Mouse (Mus musculus) frontal cortex, adult (tissue): ENCODE measurements at regions not wholly inside any gene's neighbourhood (a gene's known extent, or its start where the extent isn't known, plus 50 kb on each side); places are given as distances from the start of the nearest gene placed in this dataset.
A peak's percentile ranks its signal among the peaks of the same experiment; 100 is the strongest.

Experiments
- ATAC-seq: cut with Nextera tagmentation; 2 replicates; pipeline ENCODE4 v1.9.2; 2017; ENCODE audit warnings: mild to moderate bottlenecking, moderate library complexity, mixed read lengths; ENCODE audit not compliant: low TSS enrichment

DNA sequence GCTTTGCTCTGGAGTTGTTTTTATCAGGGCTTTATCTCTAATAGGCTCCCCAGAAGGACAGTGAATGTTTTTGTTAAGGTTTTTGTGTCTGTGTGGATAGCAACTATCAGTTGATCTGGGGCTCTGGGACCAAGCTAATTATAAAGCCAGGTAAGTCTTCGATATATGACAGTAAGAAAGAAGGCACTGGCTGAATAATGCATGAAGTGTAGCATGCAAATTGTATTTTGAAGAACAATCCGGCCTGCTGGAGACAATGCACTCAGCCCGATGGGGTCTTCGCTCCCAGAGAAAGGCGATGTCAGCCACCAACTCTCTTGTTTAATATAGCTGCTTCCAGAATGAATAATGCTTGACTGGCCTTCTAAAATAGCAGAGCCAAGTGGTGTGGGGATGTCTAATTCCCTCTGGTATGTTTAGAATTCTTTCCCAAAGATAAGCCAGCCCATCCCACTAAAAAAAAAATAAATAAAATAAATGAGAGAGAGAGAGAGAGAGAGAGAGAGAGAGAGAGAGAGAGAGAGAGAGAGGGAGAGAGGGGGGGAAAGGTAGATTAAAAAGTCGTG, 68.6 kb downstream of the Dad1 start:
- ATAC-seq: no peak

DNA sequence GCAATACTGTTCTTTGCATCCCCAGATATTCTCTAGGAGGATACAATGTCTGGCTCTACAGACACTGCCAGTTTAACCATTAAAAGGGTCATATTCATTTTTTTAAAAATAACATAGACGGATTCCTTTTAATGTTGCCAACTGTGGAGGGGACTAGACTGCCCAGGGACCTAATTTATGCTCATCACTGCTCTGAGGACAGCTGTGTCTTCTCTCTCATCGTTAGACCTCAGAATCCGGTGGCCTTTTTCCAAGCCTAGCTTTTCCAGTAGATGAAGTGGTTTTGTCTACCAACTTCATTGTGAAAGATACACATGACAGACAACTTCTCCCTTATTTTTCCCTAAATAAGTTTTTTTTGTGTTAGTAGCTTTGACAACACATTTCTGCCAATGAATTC, 70.0 kb downstream of the Dad1 start:
- no peak for ATAC-seq

DNA sequence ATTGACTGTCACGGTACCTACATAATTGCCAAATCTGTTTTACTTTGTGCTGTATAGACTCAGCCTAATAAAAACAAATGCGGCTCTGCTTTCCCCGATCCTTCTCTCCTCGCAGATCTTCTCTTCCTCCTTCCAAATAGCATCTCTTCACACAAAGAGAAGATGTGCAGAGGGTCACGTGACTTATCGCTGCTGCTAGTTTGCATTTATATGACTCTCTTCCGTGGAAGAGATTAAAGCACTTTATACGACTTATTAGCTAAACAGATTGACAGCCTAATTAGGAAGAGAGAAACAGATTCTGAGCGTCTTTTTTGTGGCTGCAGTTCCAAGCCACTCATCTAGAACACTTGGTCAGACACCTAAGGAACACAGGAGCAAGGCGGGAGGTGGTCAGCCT, 71.1 kb downstream of the Dad1 start:
- ATAC-seq: no peak

DNA sequence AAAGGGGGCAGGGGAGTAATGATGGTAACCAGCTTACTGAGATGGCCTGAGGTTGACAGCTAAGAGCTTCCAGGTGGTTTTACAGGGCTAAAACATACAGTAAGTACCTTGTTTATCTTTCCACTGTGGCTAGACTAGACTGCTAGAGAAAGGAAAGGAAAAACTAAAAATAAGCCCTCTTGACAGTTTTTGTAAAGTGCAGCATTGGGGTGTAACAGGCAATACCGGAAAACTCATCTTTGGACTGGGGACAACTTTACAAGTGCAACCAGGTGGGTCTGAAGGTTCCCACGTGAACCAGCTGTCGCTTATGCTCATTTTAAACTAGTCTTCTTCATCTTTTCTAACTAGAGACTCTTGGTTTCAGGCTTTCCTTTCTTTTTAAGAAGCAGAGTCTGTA, 72.6 kb downstream of the Dad1 start:
- ATAC-seq: no peak

DNA sequence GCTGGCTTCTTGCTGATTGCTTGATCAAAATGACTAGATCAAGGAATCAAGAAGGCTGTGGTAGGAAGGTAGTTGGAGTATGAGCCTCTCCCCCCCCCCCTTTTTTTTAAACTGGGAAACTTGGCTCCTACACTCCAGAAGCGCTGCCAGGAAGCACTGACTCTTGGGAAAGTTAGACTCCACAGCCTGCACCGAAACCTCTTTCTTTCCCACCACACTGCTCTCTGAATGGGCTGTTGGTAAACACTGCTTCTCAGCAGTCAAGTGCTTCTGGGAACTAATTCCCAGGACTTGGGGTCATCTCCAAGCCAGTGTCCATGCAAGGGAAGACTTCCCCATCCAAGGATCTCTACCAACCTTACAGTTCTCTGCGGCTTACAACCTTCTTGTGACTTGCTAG, 73.2 kb downstream of the Dad1 start:
- no peak; the same call in 1 of the 2 replicates for ATAC-seq

DNA sequence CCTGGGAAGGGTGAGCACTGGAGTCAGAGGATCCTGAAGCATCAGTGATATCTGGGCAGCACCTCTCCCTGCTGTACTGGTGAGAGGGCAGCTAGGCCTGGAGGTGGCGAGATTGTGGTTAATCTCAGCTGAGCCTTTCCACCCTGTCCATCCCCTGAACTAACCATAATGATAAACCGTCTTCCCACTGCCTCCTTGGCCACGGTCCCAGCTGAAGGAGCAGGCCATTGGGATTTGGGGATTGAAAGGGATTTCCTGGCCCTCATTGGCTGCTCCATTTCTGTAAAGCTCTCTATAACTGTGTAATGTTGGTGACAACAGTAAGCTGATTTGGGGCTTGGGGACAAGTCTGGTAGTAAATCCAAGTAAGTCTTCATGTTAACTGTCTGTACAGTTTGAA, 73.6 kb downstream of the Dad1 start:
- ATAC-seq: no peak

DNA sequence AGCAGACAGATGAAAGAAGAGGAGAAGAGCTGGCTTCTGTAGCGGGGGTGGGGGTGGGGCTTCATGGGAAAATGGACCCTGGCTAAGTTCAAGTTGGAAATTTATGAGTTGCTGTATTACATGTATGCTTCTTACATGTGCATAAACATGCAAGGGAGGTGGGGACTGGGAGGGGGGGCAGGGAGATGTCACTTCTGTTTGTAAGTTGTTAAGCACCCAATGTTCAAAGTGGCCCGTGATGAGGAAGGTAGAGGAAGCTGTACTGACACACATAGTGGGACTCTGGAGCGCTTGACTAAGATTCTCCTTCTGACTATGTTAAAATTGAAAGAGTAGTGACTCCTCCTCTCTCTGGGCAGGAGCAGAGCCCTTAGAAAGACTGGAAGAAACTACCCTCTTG, 75.0 kb downstream of the Dad1 start:
- no peak for ATAC-seq

DNA sequence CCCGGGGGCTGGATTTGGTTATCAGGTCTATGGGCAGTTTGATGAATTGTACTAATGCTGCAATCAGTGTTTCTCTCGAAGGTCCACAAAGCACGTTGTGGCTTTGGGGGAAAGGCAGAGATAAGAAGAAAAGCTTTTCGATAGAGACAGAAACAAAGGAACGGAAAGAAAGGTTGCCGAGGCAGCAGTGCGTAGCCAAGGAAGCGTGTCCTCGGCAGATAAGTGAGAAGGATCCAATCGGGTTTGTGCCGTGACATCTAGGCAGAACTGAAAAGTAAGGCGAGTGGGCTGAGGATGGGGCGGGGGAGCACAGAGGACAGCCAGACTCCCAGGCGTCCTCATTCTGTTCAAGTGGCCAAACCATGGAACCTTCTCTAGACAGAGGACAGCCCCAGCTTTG, 77.4 kb downstream of the Dad1 start:
- no peak for ATAC-seq

DNA sequence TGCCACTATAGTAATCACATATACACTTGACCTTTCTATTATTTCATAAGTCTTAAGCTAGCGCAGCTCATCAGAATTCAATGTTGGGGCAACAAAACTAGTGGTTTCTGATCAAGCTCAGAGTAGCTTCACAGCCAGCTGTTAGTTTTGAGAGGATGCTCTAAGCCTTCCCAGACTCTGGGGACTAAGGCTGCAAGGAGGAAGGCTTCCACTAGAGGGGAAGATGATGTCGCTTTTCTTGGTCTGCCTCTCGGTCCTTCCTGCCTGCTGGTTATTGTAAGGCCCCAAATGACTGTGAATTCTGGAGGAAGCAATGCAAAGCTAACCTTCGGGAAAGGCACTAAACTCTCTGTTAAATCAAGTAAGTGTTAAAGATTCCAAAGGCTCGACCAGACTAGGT, 78.4 kb downstream of the Dad1 start:
- ATAC-seq: no peak

DNA sequence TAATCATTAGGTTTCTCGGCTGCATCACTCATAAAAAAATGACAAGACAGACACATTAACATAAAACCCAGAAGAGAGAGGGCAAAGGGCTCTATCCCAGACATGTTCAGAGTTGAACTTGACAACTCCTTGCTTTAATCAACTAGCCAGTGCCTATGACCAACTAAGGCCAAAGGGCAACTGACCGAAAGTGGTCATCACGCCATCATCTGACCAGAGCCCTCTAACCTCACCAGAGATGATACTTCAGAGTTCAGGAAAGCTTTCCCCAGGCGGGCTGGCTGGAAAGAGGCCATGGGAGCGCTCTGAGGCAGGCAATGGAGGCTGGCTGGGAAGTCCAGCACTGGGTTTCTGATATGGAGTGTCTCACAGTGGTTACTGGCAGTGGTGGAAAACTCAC, 80.6 kb downstream of the Dad1 start:
- no peak for ATAC-seq

DNA sequence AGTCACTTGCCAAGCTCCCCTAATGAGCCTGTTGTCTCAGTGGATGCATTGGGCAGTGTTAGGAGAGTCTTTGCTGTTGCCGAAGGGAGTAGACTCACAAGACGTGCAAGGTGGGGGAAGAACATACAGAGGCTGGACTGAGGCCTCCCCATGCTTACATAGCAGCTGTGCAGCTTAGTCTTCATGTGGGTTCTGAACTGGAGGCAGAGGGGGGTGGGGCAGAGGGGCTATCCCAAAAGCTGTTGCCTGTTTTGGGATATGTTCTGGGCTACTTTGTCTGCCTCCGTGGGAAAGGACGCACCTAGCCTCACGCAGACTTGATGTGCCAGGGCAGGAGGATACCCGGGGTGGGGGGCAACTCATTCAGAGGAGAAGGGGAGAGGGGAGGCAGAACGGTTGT, 84.7 kb downstream of the Dad1 start:
- no peak for ATAC-seq

DNA sequence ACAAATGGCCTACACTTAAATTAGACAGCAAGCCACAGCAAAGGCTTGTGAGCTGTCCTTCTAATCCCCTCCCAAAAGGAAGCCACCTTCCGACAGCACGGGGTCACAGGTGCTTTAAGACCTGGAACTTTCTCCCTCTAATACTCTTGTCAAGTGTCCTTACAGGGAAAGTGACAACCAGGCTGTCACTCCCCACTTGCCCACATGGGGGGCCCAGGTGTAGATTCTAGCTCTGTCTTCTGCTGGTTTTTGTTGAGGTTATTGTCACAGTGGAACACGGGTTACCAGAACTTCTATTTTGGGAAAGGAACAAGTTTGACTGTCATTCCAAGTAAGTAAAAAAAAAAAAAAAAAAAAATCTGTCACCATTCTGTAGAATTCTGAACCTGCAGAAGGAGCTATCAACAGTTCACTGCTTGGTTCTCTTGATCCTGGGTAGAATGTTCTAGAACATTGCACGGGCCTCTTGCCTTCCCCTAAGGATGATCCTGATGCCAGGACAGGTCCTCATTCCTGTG, 85.4 kb downstream of the Dad1 start:
- ATAC-seq: no peak

DNA sequence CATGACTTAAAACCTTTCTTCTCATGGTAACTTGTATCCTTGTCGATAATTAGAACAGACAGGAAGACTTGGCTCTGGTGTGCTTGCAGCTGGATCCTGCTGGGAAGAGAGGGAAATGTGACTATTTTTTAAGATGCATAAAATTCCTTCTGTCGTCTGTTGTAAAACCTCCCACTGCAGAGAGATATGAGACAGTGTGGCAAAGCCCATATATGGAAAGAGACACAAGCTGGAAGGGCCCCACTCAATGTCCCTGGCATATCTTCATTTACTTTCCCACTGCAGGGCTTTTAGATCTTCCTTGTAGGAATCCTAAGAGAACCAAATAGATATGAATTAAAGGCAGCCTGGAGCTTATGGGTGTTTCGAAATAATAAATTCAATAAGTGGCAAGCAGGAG, 87.8 kb downstream of the Dad1 start:
- peak; percentile 73 for ATAC-seq

DNA sequence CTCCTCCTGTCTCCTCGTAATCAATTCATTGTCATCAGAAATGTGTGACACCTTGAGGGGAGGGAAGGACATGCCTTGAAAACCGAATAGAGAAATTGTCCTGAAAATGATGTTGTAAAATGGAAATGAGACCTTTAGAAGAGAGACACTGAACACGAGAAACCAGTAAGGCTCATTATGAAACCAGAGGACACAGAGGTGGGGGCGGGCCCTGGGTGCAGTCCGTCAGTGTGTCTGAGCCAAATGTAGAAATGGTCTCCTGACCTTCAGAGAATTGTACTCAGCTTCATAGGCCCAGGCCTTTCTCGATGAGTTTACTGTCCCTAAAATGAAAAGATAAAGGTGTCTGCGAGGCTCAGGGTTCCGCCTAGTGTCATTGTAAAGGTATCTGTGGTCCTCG, 89.0 kb downstream of the Dad1 start:
- ATAC-seq: no peak

DNA sequence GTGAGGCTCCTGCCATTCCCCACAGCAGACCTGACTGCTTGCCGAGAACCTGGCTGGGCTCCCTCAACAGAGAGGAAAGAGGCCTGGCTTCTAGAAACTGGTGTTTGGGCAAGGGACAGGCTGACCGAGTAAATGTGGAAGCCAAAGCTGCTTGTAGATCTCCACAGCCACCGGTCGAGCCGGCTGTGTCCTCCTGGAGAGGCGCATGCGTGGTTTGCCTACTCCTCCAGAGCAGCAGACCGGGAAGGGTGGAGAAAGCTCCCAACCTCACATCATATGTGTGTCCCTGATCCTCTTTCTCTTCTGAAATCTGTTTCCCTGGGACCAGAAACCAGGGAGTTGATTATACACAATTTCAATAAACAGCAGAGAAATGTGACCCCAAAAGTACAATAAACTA, 92.0 kb downstream of the Dad1 start:
- ATAC-seq: peak; percentile 73

DNA sequence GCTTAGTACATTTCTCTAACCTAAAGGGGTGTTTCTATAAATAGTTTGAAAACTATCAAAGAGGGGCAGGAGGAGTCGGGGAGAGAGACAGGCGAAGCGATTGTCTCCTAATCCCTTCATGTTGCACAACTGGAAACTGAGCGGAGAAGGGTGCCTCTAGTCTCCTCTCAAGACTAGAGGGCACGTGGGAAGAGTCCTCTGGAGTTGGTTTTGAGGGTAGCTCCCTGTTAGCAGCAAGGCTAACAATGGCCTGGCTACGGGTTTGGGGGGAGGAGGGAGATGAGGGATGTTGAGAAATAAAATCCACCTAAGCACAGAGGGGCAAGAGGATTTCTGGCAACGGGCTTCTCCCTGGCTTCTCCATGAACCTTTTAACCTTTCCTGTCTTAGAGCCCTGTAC, 92.7 kb downstream of the Dad1 start:
- ATAC-seq: no peak

DNA sequence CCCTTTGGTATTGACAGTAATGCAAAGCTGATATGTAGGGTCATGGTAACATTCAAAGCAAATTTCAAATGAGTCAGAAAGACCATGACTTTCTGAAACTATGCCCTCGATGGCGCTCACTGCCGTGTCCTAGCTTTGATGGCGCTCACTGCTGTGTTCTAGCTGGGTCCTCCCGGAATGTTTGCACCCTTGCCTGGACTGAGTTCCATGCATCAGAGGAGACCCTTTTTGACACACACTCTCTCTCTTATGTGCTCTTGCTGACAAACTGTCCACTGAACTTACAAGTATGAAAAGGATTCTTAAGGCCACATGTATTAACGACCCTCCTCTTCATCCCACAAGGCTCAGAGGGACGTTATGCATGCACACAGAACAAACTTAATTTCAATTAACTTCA, 94.1 kb downstream of the Dad1 start:
- ATAC-seq: no peak

DNA sequence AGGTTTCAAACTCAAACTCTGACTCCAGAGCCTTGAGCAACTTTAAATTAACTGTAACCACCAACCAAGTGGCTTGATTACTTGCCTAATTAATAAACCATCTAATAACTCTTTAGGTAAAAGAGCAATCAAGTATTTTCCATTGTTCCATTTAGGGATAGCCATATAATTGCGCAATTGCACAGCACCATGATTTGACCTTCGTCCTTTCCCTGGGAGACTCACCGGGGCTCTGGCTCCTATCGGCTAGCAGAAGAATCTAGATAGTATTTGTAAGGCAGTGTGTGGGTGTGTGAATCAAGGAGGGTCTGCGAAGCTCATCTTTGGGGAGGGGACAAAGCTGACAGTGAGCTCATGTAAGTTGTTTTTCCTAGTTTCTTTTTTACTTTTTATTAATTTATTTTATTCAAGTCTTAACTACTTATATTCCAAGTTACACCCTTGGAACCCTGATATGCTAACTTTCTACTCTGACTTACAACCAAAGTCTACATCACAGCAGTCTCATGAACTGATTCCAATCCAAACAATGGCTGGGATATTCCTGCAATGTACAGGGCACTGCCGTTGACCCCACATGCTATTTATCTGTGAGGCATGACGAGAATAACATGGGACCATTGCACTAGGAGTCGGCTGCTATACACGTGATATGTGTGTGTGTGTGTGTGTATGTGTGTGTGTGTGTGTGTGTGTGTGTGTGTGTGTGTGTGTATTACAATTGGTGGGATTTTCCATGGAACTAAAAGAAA, 95.5 kb downstream of the Dad1 start:
- ATAC-seq: no peak

DNA sequence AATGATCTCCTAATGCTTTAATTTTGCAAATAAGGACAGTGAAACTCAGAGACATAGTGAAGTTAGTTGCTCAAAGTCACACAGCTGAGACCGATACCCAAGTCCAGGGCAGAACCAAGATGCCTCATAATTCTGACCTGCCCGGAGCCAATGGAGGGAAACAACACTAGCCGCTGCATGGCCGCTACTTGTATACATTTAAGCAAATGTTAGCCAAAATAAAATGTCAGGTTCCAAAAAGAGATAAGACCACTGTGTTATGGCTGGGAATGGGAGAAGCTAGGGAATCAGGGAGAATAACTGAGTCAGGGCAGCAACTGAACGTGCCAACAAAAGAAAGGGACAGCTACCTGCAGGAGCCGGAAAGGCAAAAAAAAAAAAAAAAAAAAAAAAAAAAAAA, 97.4 kb downstream of the Dad1 start:
- ATAC-seq: no peak

DNA sequence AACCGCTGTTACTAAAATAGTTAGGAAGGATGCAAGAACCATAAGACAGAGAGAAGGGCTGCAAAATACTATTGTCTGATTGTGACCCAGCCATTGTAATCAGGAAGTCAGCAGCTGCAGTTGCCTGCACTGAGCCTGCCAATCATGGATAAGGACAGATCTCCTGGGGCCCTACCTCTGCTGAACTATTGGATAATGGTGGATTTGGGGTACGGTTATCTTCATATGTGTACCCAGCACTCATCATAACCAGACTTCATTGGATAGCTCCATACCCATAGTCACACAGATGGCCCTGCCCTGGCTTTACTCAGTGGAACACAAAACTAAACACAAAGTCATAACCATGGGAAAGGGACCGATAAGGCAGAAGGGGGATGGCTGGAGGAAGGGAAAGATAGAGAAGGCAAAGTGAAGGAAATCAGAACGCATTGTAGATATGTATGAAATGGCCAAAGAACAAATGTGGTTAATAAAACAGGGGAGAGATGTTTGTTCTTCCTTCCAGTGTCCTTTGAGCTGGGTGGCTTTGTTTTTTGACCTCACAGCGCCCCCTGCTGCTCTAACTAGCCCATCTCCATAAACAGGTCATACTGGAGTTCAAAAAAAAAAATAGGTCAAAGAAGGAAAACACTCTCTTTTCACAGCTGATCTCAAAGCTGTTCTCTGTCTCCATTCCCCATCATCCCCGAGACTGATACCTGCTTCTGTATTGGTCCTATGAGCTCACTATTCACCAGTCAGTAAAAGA, 101.2 kb downstream of the Dad1 start:
- peak; percentile 77 for ATAC-seq

DNA sequence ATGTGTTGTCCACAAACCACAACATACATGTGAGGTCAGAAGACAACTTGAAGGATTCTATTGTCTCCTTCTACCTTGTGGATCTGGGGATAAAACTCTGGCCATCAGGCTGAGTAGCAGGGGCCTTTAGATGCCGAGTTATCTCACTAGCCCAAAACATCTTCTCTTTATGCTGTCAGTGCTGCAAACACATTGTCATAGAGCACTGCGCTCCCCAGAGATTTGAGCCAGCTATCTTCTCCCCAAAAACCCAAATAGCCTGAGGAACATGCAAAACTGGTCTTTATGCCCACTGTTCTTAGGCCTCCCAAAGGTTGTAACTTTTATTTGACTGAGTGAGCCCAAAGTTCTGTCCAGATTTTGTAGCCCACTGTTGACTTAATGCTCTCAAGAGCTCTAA, 102.0 kb downstream of the Dad1 start:
- ATAC-seq: no peak

DNA sequence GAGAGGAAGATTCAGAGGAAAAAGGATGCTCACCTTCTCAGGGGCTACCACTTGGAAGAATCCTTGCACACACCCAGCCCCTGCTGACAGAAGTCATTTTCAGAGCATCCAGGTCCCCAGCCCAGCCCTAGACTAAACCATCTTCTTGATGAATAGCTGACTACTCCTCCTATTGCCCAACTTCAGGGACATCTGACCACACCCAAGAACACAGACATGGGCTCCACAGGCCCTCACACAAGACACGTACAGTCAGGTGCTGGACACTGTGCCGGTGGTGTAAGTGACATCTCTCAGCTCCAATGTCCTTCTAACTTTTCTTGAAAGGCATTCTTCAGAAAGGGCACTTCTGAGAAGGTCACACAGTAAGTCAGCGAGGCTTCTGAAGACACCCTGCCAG, 102.6 kb downstream of the Dad1 start:
- ATAC-seq: no peak

DNA sequence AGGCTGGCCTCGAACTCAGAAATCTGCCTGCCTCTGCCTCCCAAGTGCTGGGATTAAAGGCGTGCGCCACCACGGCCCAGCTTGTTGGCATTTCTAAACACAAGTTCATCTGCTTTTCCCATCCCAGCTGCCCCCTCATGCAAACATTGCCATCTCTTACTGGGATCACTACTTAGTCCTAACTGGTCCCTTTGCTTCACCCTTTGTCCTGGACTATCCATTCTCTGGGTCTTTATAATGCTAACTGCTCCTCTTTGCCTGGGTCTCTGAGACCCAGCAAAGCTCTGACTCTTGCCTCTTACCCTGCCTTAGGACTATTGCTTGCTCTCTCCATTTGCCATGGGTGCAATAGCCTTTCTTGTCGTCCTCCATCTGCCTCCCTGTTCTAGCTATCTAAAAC, 103.7 kb downstream of the Dad1 start:
- no peak for ATAC-seq
